Mouse (Mus musculus): ENCODE measurements at regions not wholly inside any gene's neighbourhood (a gene's known extent, or its start where the extent isn't known, plus 50 kb on each side); places are given as distances from the start of the nearest gene placed in this dataset.

GRCm38 (mm10) chr11:91862138-91862537, 284.8 kb upstream of the Kif2b start:
- peak; percentile 68 for DNase-seq (ENCODE audit: low read depth, low spot score)

DNA sequence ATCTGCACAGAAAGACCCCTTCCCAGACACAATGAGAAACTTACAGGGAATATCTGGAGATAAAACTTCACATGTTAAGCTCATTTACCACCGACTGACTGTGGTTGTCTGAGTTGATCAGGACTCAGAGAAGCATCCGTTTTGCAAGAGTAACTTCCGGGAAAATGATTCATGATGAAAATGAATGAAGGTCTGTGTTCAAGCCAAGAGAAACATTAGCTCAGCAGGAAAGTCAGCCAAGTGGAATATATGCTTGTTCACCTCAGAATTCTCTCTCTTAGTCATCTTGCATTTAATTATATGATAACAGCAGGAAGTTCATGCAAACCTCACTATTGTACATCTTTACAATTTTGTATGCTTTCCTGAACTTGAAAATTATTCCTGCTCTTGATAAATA, 279.1 kb upstream of the Kif2b start:
- DNase-seq (ENCODE audit: low read depth, low spot score) = peak; percentile 9

- no peak for DNase-seq (ENCODE audit: low read depth, low spot score)
Measured at GRCm38 (mm10) chr11:91831113-91831512, 253.8 kb upstream of the Kif2b start.

GRCm38 (mm10) chr11:91820826-91821225, 243.5 kb upstream of the Kif2b start:
- DNase-seq (ENCODE audit: low read depth, low spot score) = peak; percentile 60

All from telencephalon, adult 2 months (tissue).